11 mouse cellular contexts compared by ENCODE assay signal in the genomic region with DNA sequence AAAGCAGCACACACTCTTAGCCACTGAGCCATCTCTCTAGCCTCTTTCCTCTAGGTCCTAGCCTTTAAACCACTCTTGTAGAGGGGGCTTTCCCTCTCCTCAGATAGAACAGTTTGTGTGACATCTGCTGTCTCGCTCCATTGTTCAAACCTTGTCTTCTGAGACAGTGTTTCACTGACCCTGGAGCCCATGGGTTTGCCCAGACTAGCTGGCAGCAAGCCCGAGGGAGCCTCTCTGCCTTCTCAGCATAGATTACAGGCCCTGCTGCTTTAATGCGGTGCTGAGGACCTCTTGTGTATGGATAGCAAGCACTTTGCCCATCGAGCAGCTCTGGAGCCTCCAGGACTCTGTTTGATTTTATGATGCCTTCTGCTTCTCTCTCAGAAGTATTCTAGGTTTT. TPM values are rescaled to one million over a fixed set of nuclear protein-coding genes. Genes with fewer than 3 reads are reported as not detected.
DNase-seq lines count a peak whose midpoint lies in the region; ATAC-seq lines count a peak whose summit lies in the region.
"Had no signal": no experiment of that assay in that cellular context is flagged by ENCODE, and none has a peak within 500 bp of the region (broad histone marks: within the 10 kb centered on the region; RNA-seq: fewer than 3 reads in every experiment).

No protein-coding gene starts in this region.

- no peak overlapping the region for H3K4me3 ChIP-seq in forebrain, embryonic 11.5 days (ENCODE audit: low read depth, low read length)
- no peak overlapping the region for H3K4me3 ChIP-seq in forebrain, embryonic 15.5 days
- no peak overlapping the region for H3K4me3 ChIP-seq in hindbrain, embryonic 14.5 days (replicated peaks; ENCODE audit: low read length)
- no peak overlapping the region for H3K4me3 ChIP-seq in heart, embryonic 12.5 days
- H3K4me3 ChIP-seq: limb, embryonic 12.5 days had no signal

- no peak overlapping the region for H3K9ac ChIP-seq in forebrain, embryonic 11.5 days (ENCODE audit: low read length)
- no peak overlapping the region for H3K9ac ChIP-seq in forebrain, embryonic 15.5 days (replicated peaks)
- no peak overlapping the region for H3K9ac ChIP-seq in hindbrain, embryonic 14.5 days
- H3K9ac ChIP-seq in heart, embryonic 12.5 days = no peak overlapping the region
- H3K9ac ChIP-seq: limb, embryonic 12.5 days had no signal

- no peaks in the 10 kb centered on the region for H3K27me3 ChIP-seq in forebrain, embryonic 11.5 days (ENCODE audit: control insufficient read depth, insufficient read depth, low read length)
- no peaks in the 10 kb centered on the region for H3K27me3 ChIP-seq in forebrain, embryonic 15.5 days
- no peaks in the 10 kb centered on the region for H3K27me3 ChIP-seq in hindbrain, embryonic 14.5 days (ENCODE audit: control insufficient read depth, insufficient read depth, low read length)
- peaks cover 5% of the 10 kb centered on the region; the same call in 1 of the 2 replicates for H3K27me3 ChIP-seq in heart, embryonic 12.5 days (replicated peaks)
- H3K27me3 ChIP-seq: limb, embryonic 12.5 days had no signal

- no peaks in the 10 kb centered on the region for H3K4me1 ChIP-seq in forebrain, embryonic 11.5 days (replicated peaks; ENCODE audit: control insufficient read depth, insufficient read depth, low read length)
- no peaks in the 10 kb centered on the region for H3K4me1 ChIP-seq in forebrain, embryonic 15.5 days
- H3K4me1 ChIP-seq in hindbrain, embryonic 14.5 days (replicated peaks; ENCODE audit: control insufficient read depth, insufficient read depth, low read length) = peaks cover 16% of the 10 kb centered on the region; the same call in 1 of the 2 replicates
- peaks cover 14% of the 10 kb centered on the region for H3K4me1 ChIP-seq in heart, embryonic 12.5 days (replicated peaks)
- H3K4me1 ChIP-seq: limb, embryonic 12.5 days had no signal

- no peak for ATAC-seq in forebrain, embryonic 11.5 days (replicated peaks; ENCODE audit: low FRiP score)
- no peak for ATAC-seq in forebrain, embryonic 15.5 days (replicated peaks)
- ATAC-seq in hindbrain, embryonic 14.5 days (ENCODE audit: low FRiP score) = peak; percentile 70; the same call in 1 of the 2 replicates
- ATAC-seq in heart, embryonic 12.5 days (ENCODE audit: insufficient number of reproducible peaks, low FRiP score) = no peak
- ATAC-seq: CD4-positive, CD25-positive, alpha-beta regulatory T cell, adult 4 months had no signal

- WGBS in forebrain, embryonic 11.5 days = 40% methylated on average over 4 of the region's 4 CpGs
- 35% methylated on average over 4 of the region's 4 CpGs for WGBS in forebrain, embryonic 15.5 days
- 23% methylated on average over 4 of the region's 4 CpGs for WGBS in hindbrain, embryonic 14.5 days
- WGBS in heart, embryonic 12.5 days = 36% methylated on average over 4 of the region's 4 CpGs

- no peak overlapping the region for H3K27ac ChIP-seq in forebrain, embryonic 11.5 days (ENCODE audit: low read depth, low read length)
- H3K27ac ChIP-seq in forebrain, embryonic 15.5 days (replicated peaks) = no peak overlapping the region
- no peak overlapping the region for H3K27ac ChIP-seq in hindbrain, embryonic 14.5 days
- H3K27ac ChIP-seq in heart, embryonic 12.5 days (ENCODE audit: poor library complexity, severe bottlenecking) = no peak overlapping the region
- H3K27ac ChIP-seq: limb, embryonic 12.5 days had no signal

- no peaks in the 10 kb centered on the region for H3K36me3 ChIP-seq in forebrain, embryonic 11.5 days (ENCODE audit: control insufficient read depth, insufficient read depth, low read length)
- H3K36me3 ChIP-seq in forebrain, embryonic 15.5 days = no peaks in the 10 kb centered on the region
- no peaks in the 10 kb centered on the region for H3K36me3 ChIP-seq in hindbrain, embryonic 14.5 days (replicated peaks; ENCODE audit: control insufficient read depth, insufficient read depth)
- H3K36me3 ChIP-seq in heart, embryonic 12.5 days = no peaks in the 10 kb centered on the region
- H3K36me3 ChIP-seq: limb, embryonic 12.5 days had no signal

- no peak overlapping the region for H3K4me2 ChIP-seq in forebrain, embryonic 11.5 days (ENCODE audit: low read depth, low read length, severe bottlenecking)
- no peak overlapping the region for H3K4me2 ChIP-seq in forebrain, embryonic 15.5 days (replicated peaks)
- H3K4me2 ChIP-seq in hindbrain, embryonic 14.5 days (replicated peaks) = no peak overlapping the region
- H3K4me2 ChIP-seq in heart, embryonic 12.5 days = no peak overlapping the region
- H3K4me2 ChIP-seq: limb, embryonic 12.5 days had no signal

- peak; percentile 26 for DNase-seq in forebrain, embryonic 11.5 days (ENCODE audit: low spot score)
- DNase-seq in testis, postnatal 10 days (ENCODE audit: low spot score) = peak; percentile 47
- no peak for DNase-seq in testis, postnatal 14 days (ENCODE audit: low spot score)
- DNase-seq in hindbrain, embryonic 14.5 days (ENCODE audit: low spot score) = peak; percentile 64
- no peak for DNase-seq in thymus, postnatal 0 days (ENCODE audit: low spot score)
- no peak for DNase-seq in gastrocnemius, postnatal 25 days
- DNase-seq: gastrocnemius, postnatal 10 days had no signal

- H3K9me3 ChIP-seq in forebrain, embryonic 11.5 days (ENCODE audit: control insufficient read depth, low read length) = no peaks in the 10 kb centered on the region
- no peaks in the 10 kb centered on the region for H3K9me3 ChIP-seq in forebrain, embryonic 15.5 days
- no peaks in the 10 kb centered on the region for H3K9me3 ChIP-seq in hindbrain, embryonic 14.5 days (ENCODE audit: control insufficient read depth, low read length)
- no peaks in the 10 kb centered on the region for H3K9me3 ChIP-seq in heart, embryonic 12.5 days (replicated peaks)
- H3K9me3 ChIP-seq: limb, embryonic 12.5 days had no signal

RNA-seq across cellular contexts. Expression of a gene that starts 8.6 kb away (rescaled TPM):
- polyA plus RNA-seq in forebrain, embryonic 11.5 days (2014; fragmentation: Nextera tagmentation; extraction: Ambion mirVana) = 2.4 and 2.8 TPM in 2 replicates
- polyA plus RNA-seq in forebrain, embryonic 15.5 days (2015; fragmentation: Nextera tagmentation; extraction: Ambion mirVana) = 0.70 and 1.2 TPM in 2 replicates
- 2.3 and 30.6 TPM in 2 replicates for polyA plus RNA-seq in hindbrain, embryonic 14.5 days (2014; fragmentation: Nextera tagmentation; extraction: Ambion mirVana)
- polyA plus RNA-seq in thymus, postnatal 0 days (2015; fragmentation: Nextera tagmentation; extraction: Ambion mirVana) = 0.10 TPM in 1 of 2 replicates, not detected in the other
- 0.10 and 0.12 TPM in 2 replicates for polyA plus RNA-seq in heart, embryonic 12.5 days (2016; fragmentation: Nextera tagmentation; extraction: Ambion mirVana)
- total RNA-seq in gastrocnemius, postnatal 25 days (2021) = not detected
- total RNA-seq: gastrocnemius, postnatal 10 days had no signal
- polyA plus RNA-seq: CD4-positive, CD25-positive, alpha-beta regulatory T cell, adult 4 months; limb, embryonic 12.5 days had no signal

Comparison
In these comparisons a context has a peak if more than half of its experiments do, and no peak if none do; other contexts are left out.
1. DNase-seq: peak in forebrain, embryonic 11.5 days (single experiment), testis, postnatal 10 days (single experiment) and hindbrain, embryonic 14.5 days (single experiment); none in testis, postnatal 14 days (single experiment), thymus, postnatal 0 days (single experiment) and gastrocnemius, postnatal 25 days (single experiment).